Comparison of ENCODE assay signal across 24 mouse cellular contexts in genomic region chr17:64041771-64042170, GRCm38 (mm10).
DNase-seq lines count a peak whose midpoint lies in the region; ATAC-seq and TF ChIP-seq lines count a peak whose summit lies in the region.
"Had no signal": no experiment of that assay in that cellular context is flagged by ENCODE, and none has a peak within 500 bp of the region (broad histone marks: within the 10 kb centered on the region; RNA-seq: fewer than 3 reads in every experiment).

No protein-coding gene starts in this region.

- TF ChIP-seq CTCF in lung, embryonic 14.5 days (IDR thresholded peaks at IDR 0.05; ENCODE audit: low read depth), result no peak

- H3K4me2 ChIP-seq in lung, embryonic 14.5 days, result no peak overlapping the region
- H3K4me2 ChIP-seq: embryonic facial prominence, embryonic 13.5 days; embryonic facial prominence, embryonic 15.5 days; forebrain, embryonic 13.5 days; forebrain, embryonic 15.5 days had no signal

- DNase-seq in adrenal gland, adult 8-10 months, result peak; percentile 7
- no peak for DNase-seq in adrenal gland, postnatal 4 days (ENCODE audit: low spot score in 2 of 2)
- DNase-seq in kidney, adult 9 months, result peak; percentile 6
- no peak for DNase-seq in kidney, postnatal 36 days
- DNase-seq in lung, embryonic 14.5 days, result peak; percentile 55
- no peak for DNase-seq in lung, postnatal 14 days
- DNase-seq in cerebellum, adult 18-20 months, result no peak
- DNase-seq: adrenal gland, postnatal 10 days; adrenal gland, postnatal 25 days; cerebellum, adult 11-12 months; cerebellum, adult 8-10 months; cerebellum, adult 9-11 months; cerebellum, postnatal 14 days; cerebellum, postnatal 36 days; embryo, embryonic 11 days; forebrain, postnatal 0 days had no signal

- no peak overlapping the region for H3K27ac ChIP-seq in lung, embryonic 14.5 days (ENCODE audit: low read depth)
- H3K27ac ChIP-seq: embryonic facial prominence, embryonic 13.5 days; embryonic facial prominence, embryonic 15.5 days; forebrain, embryonic 10.5 days; forebrain, embryonic 13.5 days; forebrain, embryonic 15.5 days had no signal

- no peaks in the 10 kb centered on the region for H3K27me3 ChIP-seq in lung, embryonic 14.5 days (ENCODE audit: insufficient read depth, low read length)
- H3K27me3 ChIP-seq: embryonic facial prominence, embryonic 13.5 days; embryonic facial prominence, embryonic 15.5 days; forebrain, embryonic 13.5 days; forebrain, embryonic 15.5 days; Patski had no signal

- no peak overlapping the region for H3K9ac ChIP-seq in lung, embryonic 14.5 days
- H3K9ac ChIP-seq: embryonic facial prominence, embryonic 13.5 days; embryonic facial prominence, embryonic 15.5 days; forebrain, embryonic 13.5 days; forebrain, embryonic 15.5 days; forebrain, postnatal 0 days had no signal

- no peak overlapping the region for H3K4me3 ChIP-seq in lung, embryonic 14.5 days (ENCODE audit: low read depth, low read length)
- H3K4me3 ChIP-seq: embryonic facial prominence, embryonic 13.5 days; embryonic facial prominence, embryonic 15.5 days; erythroblast, embryonic 14.5 days; forebrain, embryonic 10.5 days; forebrain, embryonic 13.5 days; forebrain, embryonic 15.5 days had no signal

- H3K36me3 ChIP-seq in lung, embryonic 14.5 days (ENCODE audit: insufficient read depth), result peaks cover 3% of the 10 kb centered on the region; the same call in 1 of the 2 replicates
- H3K36me3 ChIP-seq: forebrain, embryonic 15.5 days had no signal

- no peak for ATAC-seq in lung, embryonic 14.5 days (ENCODE audit: insufficient read depth)
- ATAC-seq: activated CD4-positive, CD25-positive, alpha-beta regulatory T cell, adult 4 months; forebrain, embryonic 13.5 days; forebrain, embryonic 15.5 days; forebrain, postnatal 0 days; Patski had no signal

- H3K9me3 ChIP-seq in lung, embryonic 14.5 days (ENCODE audit: low read depth, low read length), result no peaks in the 10 kb centered on the region
- H3K9me3 ChIP-seq: embryonic facial prominence, embryonic 13.5 days; embryonic facial prominence, embryonic 15.5 days; forebrain, embryonic 10.5 days; forebrain, embryonic 13.5 days; forebrain, embryonic 15.5 days had no signal

- no peaks in the 10 kb centered on the region for H3K4me1 ChIP-seq in lung, embryonic 14.5 days (ENCODE audit: insufficient read depth)
- H3K4me1 ChIP-seq: embryonic facial prominence, embryonic 13.5 days; forebrain, embryonic 15.5 days had no signal

Comparison
In these comparisons a context has a peak if more than half of its experiments do, and no peak if none do; other contexts are left out.
1. DNase-seq: peak in adrenal gland, adult 8-10 months (single experiment), kidney, adult 9 months (single experiment) and lung, embryonic 14.5 days (single experiment); none in adrenal gland, postnatal 4 days (0 of 2), kidney, postnatal 36 days (0 of 2), lung, postnatal 14 days (single experiment) and cerebellum, adult 18-20 months (0 of 2).